Mouse (Mus musculus) ES-E14 (cell line): ENCODE measurements around the gene Slc25a38. TPM values are rescaled to one million over a fixed set of nuclear protein-coding genes. Genes with fewer than 3 reads are reported as not detected.

Source experiments
- DNase-seq: peaks from one replicate; pipeline ENCODE4 v3.0.0-alpha.2; 2013; ENCODE audit warnings: low read depth, low spot score
- H3K27ac ChIP-seq: 2 replicates; pipeline ENCODE4 v1.5.1; 2012; ENCODE audit warnings: low read depth, mild to moderate bottlenecking, low read length, moderate library complexity, mixed read lengths; ENCODE audit not compliant: poor library complexity, insufficient read depth, severe bottlenecking
- H3K36me3 ChIP-seq: 2 replicates; pipeline ENCODE4 v1.6.1; 2012; ENCODE audit warnings: mild to moderate bottlenecking, low read length, moderate library complexity, mixed read lengths; ENCODE audit not compliant: control insufficient read depth, poor library complexity, insufficient read depth, severe bottlenecking
- H3K4me1 ChIP-seq, 2 experiments: fragments of 150-350 bp in 1 of 2; sonication (generic) in 1 of 2; 2 replicates each; pipeline ENCODE4 v1.6.1; 2012; ENCODE audit warnings: low read length in 2 of 2, mild to moderate bottlenecking in 1 of 2, mixed read lengths in 1 of 2; ENCODE audit not compliant: control insufficient read depth in 2 of 2, insufficient read depth in 2 of 2, poor library complexity in 1 of 2
- H3K4me3 ChIP-seq, 2 experiments: fragments of 150-350 bp in 1 of 2; sonication (generic) in 1 of 2; 2 replicates each; pipeline ENCODE4 v1.5.1; 2012; ENCODE audit warnings: low read length in 2 of 2, low read depth in 1 of 2, mild to moderate bottlenecking in 1 of 2, mixed read lengths in 1 of 2; ENCODE audit not compliant: insufficient read depth in 1 of 2, poor library complexity in 1 of 2, severe bottlenecking in 1 of 2
- H3K9ac ChIP-seq: 2 replicates; pipeline ENCODE4 v1.6.1; 2012; ENCODE audit warnings: low read depth, mild to moderate bottlenecking, low read length, mixed read lengths; ENCODE audit not compliant: poor library complexity, insufficient read depth, severe bottlenecking
- H3K9me3 ChIP-seq: fragments of 150-350 bp; sonication (generic); 2 replicates; pipeline ENCODE4 v1.6.1; 2012; ENCODE audit warnings: low read depth, mild to moderate bottlenecking, low read length; ENCODE audit not compliant: control insufficient read depth, insufficient read depth
- CHD2 ChIP-seq: IDR thresholded peaks from 2 replicates; pipeline ENCODE4 v1.6.1; 2014; ENCODE audit warnings: mild to moderate bottlenecking, low read depth, low read length, inconsistent platforms
- HCFC1 ChIP-seq: IDR thresholded peaks from 2 replicates; pipeline ENCODE4 v1.6.1; 2012; ENCODE audit warnings: low read length, inconsistent platforms, borderline replicate concordance; ENCODE audit not compliant: insufficient read depth
- MAFK ChIP-seq: IDR thresholded peaks from 2 replicates; pipeline ENCODE4 v1.6.1; 2014; ENCODE audit warnings: mild to moderate bottlenecking, low read depth, low read length, inconsistent platforms; ENCODE audit not compliant: insufficient read depth
- ZC3H11A ChIP-seq: IDR thresholded peaks from 2 replicates; pipeline ENCODE4 v1.6.1; 2012; ENCODE audit warnings: low read depth, mild to moderate bottlenecking, inconsistent platforms, low read length, borderline replicate concordance
- ZNF384 ChIP-seq: IDR thresholded peaks from 2 replicates; pipeline ENCODE4 v1.6.1; 2012; ENCODE audit warnings: low read depth, low read length, inconsistent platforms
- in situ Hi-C, 2 experiments: fragments of 600-800 bp; cut with MboI; formaldehyde crosslinking; loops; one replicate each; pipeline ENCODE4 v1.15.1; 2025; ENCODE audit warnings: low sequenced_read_pairs in 2 of 2, inconsistent platforms in 1 of 2; ENCODE audit not compliant: unreplicated experiment in 2 of 2
- total RNA-seq: library from RNA; depleted of rRNA; stranded (reverse); fragments of 300-350 nt; gene quantifications from 2 replicates; pipeline ENCODE4 v1.2.3, GENCODE M21; 2012

Slc25a38 gene
- total RNA-seq, 1 experiment: 37.4 TPM

DNA sequence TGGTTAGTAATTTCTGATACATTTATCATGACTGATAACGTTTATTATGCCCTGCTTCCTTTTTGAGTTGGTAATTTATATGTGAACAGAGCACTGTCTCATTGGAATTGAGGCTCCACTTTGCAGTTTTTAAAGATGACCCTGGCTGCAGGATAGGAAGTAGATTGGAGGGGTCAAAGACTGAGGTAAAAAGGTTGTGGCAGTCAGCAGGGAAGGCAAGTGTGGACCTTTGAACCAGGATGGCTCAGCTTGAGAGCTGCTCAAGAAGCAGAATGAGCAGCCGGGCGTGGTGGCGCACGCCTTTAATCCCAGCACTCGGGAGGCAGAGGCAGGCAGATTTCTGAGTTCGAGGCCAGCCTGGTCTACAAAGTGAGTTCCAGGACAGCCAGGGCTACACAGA, 3.3 kb downstream of the Slc25a38 start:
- Histone ChIP-seq H3K4me3 (no peak overlapping the region), H3K4me1 (peaks cover 3 to 14% of the 10 kb centered on the region in 2 experiments; a peak in 3 of 4 replicates), H3K9me3 (no peaks in the 10 kb centered on the region), H3K27ac (no peak overlapping the region), H3K36me3 (peaks cover 17% of the 10 kb centered on the region; the same call in 1 of the 2 replicates), H3K9ac (no peak overlapping the region)
- in situ Hi-C loops: no loop called here
- DNase-seq: no peak
- no peak for TF ChIP-seq ZNF384
- no peak for TF ChIP-seq HCFC1
- TF ChIP-seq ZC3H11A: no peak
- TF ChIP-seq CHD2: no peak
- TF ChIP-seq MAFK: no peak

DNA sequence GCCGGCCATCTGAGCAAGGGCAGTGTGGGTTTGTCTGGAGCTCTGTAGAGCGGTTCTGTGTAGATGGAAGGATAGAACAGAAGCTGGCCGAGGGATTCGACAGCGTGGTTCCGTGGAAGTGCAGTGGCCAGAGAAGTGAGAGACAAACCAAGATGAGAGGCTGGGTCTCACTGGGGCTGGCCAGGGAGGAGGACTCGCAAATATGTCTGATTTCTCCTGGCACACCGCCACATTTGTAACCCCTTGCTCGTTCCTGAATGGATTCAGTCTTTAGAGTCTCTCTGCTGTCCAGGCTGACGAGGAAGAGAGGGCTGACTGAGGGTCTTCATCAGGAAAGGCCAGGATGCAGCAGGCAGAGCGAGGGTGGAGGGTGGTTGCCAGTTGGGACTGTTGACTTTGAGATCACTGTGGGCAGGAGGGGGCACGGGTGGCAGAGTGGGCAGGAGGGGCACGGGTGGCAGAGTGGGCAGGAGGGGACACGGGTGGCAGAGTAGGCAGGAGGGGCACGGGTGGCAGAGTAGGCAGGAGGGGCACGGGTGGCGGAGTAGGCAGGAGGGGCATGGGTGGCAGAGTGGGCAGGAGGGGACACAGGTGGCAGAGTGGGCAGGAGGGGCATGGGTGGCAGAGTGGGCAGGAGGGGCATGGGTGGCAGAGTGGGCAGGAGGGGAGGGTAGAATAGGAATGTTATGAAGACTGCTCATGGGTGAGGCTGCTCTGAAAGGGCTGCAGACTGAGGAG, 4.0 kb downstream of the Slc25a38 start:
- TF ChIP-seq ZNF384: no peak
- no peak for TF ChIP-seq HCFC1
- TF ChIP-seq MAFK: no peak
- no peak overlapping the region for H3K9ac ChIP-seq
- in situ Hi-C loops: no loop called here

DNA sequence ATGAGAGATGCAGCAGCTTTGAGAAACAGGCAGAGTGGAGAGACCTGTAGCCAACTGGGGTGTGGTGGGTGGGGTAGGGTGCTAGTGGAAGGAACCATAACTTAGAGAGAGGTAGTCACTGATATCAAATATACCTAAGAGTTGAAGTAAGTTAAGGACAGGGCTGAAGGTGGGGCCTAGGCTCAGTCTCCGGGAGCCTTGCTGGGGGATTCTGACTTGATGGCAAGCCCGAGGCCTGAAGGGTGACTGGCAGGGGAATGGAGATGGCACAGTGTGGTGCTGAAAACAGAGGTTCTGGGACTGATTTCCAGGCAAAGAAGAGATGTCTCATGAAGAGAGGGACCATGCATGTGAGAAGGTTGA, 4.6 kb downstream of the Slc25a38 start:
- in situ Hi-C loops: no loop called here
- Histone ChIP-seq H3K9me3 (no peaks in the 10 kb centered on the region), H3K4me3 (no peak overlapping the region), H3K36me3 (peaks cover 19% of the 10 kb centered on the region; the same call in 1 of the 2 replicates), H3K27ac (no peak overlapping the region), H3K9ac (no peak overlapping the region), H3K4me1 (peaks cover 3 to 17% of the 10 kb centered on the region in 2 experiments; a peak in 3 of 4 replicates)
- DNase-seq: no peak
- TF ChIP-seq MAFK (no peak), ZC3H11A (no peak), ZNF384 (no peak), CHD2 (no peak), HCFC1 (no peak)

More for the DNA sequence above, 4.0 kb downstream of the Slc25a38 start:
- Histone ChIP-seq H3K27ac (no peak overlapping the region), H3K4me3 (no peak overlapping the region), H3K36me3 (peaks cover 19% of the 10 kb centered on the region; the same call in 1 of the 2 replicates), H3K9me3 (no peaks in the 10 kb centered on the region), H3K4me1 (peaks cover 3 to 16% of the 10 kb centered on the region in 2 experiments; a peak in 3 of 4 replicates)
- DNase-seq: no peak

DNA sequence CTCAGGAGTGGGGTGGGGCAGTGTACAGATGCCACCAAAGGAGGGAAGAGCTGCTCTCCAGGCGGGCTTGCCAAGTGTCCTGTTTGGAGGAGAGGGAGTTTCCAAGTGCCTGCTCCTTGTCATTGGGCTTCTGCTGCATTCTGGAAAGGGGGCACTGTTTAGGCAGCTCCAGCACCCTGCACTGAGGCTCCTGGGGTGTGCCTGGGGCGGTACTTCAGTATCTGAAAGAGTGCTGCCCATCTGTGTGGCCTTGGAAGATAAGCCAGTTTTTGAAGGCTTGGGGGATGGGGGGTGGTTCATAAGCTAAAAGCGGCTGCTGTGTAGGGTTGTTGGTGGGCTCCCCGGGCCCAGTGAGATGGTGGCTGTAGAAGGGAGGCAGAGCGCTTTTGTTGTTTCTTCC, 5.4 kb downstream of the Slc25a38 start:
- in situ Hi-C loops: no loop called here
- H3K9me3 ChIP-seq: no peaks in the 10 kb centered on the region
- no peak for DNase-seq
- no peak overlapping the region for H3K27ac ChIP-seq
- H3K9ac ChIP-seq: no peak overlapping the region
- peaks cover 22% of the 10 kb centered on the region for H3K36me3 ChIP-seq
- TF ChIP-seq CHD2: no peak
- no peak for TF ChIP-seq MAFK
- TF ChIP-seq ZNF384: no peak
- no peak for TF ChIP-seq HCFC1
- no peak for TF ChIP-seq ZC3H11A
- no peak overlapping the region for H3K4me3 ChIP-seq
- peaks cover 3 to 17% of the 10 kb centered on the region in 2 experiments; a peak in 3 of 4 replicates for H3K4me1 ChIP-seq
